Mouse (Mus musculus): ENCODE results near the gene Lamc3. TPM values are rescaled to one million over a fixed set of nuclear protein-coding genes. Genes with fewer than 3 reads are reported as not detected.

The Lamc3 gene
- 2.5 TPM for polyA plus RNA-seq (2015; fragmentation: Illumina TruSeq; extraction: RNeasy Lipid Tissue Mini Kit (QIAGEN cat#74804); ENCODE audit: insufficient read depth, low read depth, low replicate concordance)

DNA sequence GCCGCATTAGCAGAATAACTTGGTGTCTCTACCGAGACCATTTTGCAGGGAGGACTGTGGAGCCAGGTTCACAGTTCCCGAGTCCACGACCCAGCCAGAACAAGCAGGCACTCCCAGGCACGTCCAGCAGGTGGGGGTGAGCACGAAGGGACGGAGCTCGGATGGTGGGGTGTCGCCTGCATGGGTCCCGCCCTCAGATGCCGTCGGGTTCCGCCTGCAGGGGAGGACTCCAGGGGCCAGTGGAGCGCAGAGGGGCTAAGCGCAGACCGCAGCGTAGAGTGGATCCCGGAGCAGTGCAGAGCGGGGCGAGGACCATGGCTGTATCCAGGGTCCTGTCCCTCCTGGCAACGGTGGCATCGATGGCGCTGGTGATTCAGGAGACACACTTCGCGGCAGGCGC is at the start of gene Lamc3:
Gene Lamc3, plus strand, starts transcription at position 262 of the 400 bp plus-strand sequence.

DNA sequence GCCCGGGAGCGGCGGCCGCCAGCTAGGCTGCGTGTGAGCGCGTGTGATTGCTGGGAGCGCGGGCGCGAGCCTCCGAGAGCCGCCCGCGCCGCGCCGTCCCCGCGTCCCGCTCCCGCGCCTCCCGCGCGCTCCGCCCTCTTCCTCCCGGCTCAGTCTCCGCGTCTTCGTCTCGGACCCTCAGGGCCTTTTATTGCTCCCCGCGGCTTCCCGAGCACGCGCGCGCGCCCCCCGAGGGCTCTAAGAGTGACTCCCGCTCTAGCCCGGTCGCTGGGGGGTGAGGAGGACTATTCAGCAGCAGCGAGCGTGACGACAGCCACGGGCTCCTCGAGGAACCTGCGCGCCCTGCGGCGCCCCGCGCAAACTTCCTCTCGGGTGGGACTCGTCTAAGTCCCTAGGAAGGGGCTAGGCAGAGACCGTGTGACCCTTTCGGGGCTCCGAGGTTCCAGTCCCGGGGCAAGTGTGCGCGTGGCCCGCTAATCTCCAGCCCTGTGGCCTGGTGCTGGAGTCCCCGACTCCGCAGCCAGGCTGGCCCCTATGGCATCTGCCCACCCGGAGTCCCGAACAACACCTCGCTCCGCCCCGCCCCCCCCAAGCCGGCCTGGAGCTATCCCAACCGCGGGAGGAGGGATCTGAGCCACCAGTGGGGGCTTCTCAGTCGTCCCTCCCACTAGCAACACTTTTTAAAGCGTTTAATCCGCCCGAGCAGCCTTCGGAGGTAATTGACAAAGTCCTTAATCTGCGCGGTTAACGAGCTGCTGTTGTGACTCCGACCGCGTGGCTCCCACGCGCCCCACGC is 41.0 kb upstream of the Lamc3 start, which contains the start of gene Fibcd1:
Gene Fibcd1, minus strand, starts transcription at position 110 of the 796 bp plus-strand sequence.

DNA sequence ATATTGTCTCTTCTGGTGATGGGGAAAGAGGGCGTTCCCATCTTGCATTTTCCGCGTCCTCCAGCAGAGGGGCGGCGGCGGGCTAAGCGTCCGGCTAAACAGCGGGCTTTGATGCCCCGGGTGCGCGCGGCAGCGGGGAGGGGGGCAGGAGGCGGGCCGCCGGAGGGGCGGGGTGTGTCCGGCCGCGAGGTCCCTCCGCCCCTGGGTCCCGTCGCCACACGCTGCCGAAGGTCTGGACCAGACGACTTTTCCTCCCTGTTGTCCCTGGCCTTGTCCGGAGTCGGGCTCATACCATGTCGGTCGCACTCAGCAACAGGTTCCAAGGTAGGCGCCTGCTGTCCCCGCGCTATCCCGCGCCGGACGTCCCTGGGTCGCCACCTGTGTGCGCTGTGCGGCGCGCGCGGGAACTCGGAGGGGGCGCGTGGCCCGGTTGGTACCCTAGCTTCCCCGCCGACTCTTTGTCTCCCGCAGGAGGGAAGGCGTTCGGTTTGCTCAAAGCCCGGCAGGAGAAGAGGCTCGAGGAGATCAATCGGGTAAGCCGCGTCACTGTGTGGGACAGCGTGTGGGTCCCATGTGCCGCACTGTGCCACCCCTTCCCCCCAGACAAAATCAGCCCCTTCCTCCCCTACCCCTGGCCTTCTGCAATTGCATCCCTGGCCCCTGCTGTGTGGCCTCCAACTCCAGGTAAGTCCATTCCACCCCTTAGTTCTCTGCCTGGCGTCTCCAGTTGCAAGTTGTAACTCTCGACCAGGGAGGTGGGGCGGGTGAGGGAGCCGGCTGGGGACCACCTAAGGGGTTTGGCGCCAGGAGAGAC is 63.2 kb downstream of the Lamc3 start, which contains the start of gene Aif1l:
Gene Aif1l, plus strand, starts transcription at position 82 of the 814 bp plus-strand sequence.

DNA sequence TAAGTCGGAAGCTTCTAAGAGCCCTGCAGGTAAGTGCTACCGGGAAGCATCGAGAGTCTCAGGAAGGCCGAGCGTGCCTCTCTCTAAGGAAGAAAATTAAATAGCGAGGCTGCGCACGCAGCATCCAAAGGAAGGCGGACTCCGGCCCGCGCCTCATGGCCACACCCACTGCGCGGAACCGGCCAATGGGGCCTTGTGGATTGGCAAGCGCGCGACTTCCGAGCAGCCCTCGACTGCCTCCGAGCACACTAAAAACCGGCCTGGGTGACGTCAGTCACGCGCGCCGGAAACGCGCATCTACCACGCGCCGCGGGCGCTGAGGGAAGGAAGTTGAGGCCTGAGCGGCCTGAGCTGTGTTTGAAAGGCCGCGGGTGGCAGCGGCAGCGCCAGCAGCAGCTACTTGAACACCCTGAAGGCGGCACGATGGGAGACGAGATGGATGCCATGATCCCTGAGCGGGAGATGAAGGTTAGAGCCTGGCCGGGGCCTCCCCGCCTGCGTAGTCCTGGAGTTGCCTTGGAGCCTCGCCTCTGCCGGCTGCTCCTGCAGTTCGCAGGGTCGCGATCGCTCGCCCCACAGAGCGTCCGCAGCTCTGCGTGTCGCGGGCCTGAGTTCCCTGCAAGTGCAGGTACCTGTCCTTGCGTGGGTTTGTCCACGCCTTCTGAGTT is 87.2 kb downstream of the Lamc3 start, which contains the start of gene Nup214:
Gene Nup214, plus strand, starts transcription at position 296 of the 668 bp plus-strand sequence.

Other genes with a start within 250 kb of the Lamc3 start
- not detected for gene Prdm12, start 247.3 kb upstream of the Lamc3 start, polyA plus RNA-seq (2015; fragmentation: Illumina TruSeq; extraction: RNeasy Lipid Tissue Mini Kit (QIAGEN cat#74804); ENCODE audit: insufficient read depth, low read depth, low replicate concordance)
- gene Exosc2, start 216.6 kb upstream of the Lamc3 start, polyA plus RNA-seq (2015; fragmentation: Illumina TruSeq; extraction: RNeasy Lipid Tissue Mini Kit (QIAGEN cat#74804); ENCODE audit: insufficient read depth, low read depth, low replicate concordance): 6.2 TPM
- 7.9 TPM for gene Abl1, start 198.9 kb upstream of the Lamc3 start, polyA plus RNA-seq (2015; fragmentation: Illumina TruSeq; extraction: RNeasy Lipid Tissue Mini Kit (QIAGEN cat#74804); ENCODE audit: insufficient read depth, low read depth, low replicate concordance)
- gene Qrfp, start 76.7 kb upstream of the Lamc3 start, polyA plus RNA-seq (2015; fragmentation: Illumina TruSeq; extraction: RNeasy Lipid Tissue Mini Kit (QIAGEN cat#74804); ENCODE audit: insufficient read depth, low read depth, low replicate concordance): not detected
- not detected for gene Fibcd1, start 41.3 kb upstream of the Lamc3 start, polyA plus RNA-seq (2015; fragmentation: Illumina TruSeq; extraction: RNeasy Lipid Tissue Mini Kit (QIAGEN cat#74804); ENCODE audit: insufficient read depth, low read depth, low replicate concordance)
- 1.7 TPM for gene Aif1l, start 62.8 kb downstream of the Lamc3 start, polyA plus RNA-seq (2015; fragmentation: Illumina TruSeq; extraction: RNeasy Lipid Tissue Mini Kit (QIAGEN cat#74804); ENCODE audit: insufficient read depth, low read depth, low replicate concordance)
- 11.9 TPM for gene Nup214, start 87.1 kb downstream of the Lamc3 start, polyA plus RNA-seq (2015; fragmentation: Illumina TruSeq; extraction: RNeasy Lipid Tissue Mini Kit (QIAGEN cat#74804); ENCODE audit: insufficient read depth, low read depth, low replicate concordance)
- gene Fam78a, start 197.6 kb downstream of the Lamc3 start, polyA plus RNA-seq (2015; fragmentation: Illumina TruSeq; extraction: RNeasy Lipid Tissue Mini Kit (QIAGEN cat#74804); ENCODE audit: insufficient read depth, low read depth, low replicate concordance): 1.3 TPM
- 4.7 TPM for gene Plpp7, start 208.2 kb downstream of the Lamc3 start, polyA plus RNA-seq (2015; fragmentation: Illumina TruSeq; extraction: RNeasy Lipid Tissue Mini Kit (QIAGEN cat#74804); ENCODE audit: insufficient read depth, low read depth, low replicate concordance)

Measured in pancreas, adult 10 weeks (tissue).